In the genomic region with DNA sequence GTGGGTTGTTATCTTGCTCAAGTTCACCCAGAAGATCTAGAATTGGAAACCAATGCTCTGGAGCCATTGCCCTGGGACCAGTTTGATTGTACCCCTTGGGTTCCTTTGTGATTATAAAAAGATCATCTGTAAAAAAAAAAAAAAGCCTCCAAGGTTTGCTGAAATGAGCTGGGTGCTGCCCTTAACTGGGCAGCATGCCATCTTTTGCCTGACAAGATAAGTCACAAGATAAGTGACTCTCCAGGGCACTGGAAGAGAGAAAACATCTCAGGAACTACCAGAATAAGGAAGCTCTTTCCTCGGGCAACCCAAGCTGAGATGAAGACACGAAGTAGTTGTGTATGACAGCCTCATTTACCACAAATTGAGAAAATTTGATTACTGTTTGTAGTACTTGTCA, we compare ENCODE assay signal across 21 mouse cellular contexts.
"Had no signal": no experiment of that assay in that cellular context is flagged by ENCODE, and none has a peak within 500 bp of the region (broad histone marks: within the 10 kb centered on the region; RNA-seq: fewer than 3 reads in every experiment).

No protein-coding gene starts in this region.

- H3K4me1 ChIP-seq: limb, embryonic 12.5 days; limb, embryonic 15.5 days; midbrain, embryonic 12.5 days; midbrain, embryonic 15.5 days; neural tube, embryonic 12.5 days; neural tube, embryonic 15.5 days had no signal

- H3K27ac ChIP-seq: limb, embryonic 12.5 days; limb, embryonic 15.5 days; liver, embryonic 14.5 days; macrophage; midbrain, embryonic 12.5 days; midbrain, embryonic 15.5 days; neural tube, embryonic 12.5 days; neural tube, embryonic 15.5 days; stomach, postnatal 0 days had no signal

- H3K27me3 ChIP-seq: limb, embryonic 12.5 days; limb, embryonic 15.5 days; midbrain, embryonic 12.5 days; midbrain, embryonic 15.5 days; neural tube, embryonic 12.5 days; neural tube, embryonic 15.5 days had no signal

- H3K4me3 ChIP-seq: limb, embryonic 12.5 days; limb, embryonic 15.5 days; midbrain, embryonic 12.5 days; midbrain, embryonic 15.5 days; neural tube, embryonic 12.5 days; neural tube, embryonic 15.5 days had no signal

- H3K36me3 ChIP-seq: limb, embryonic 12.5 days; limb, embryonic 15.5 days; midbrain, embryonic 12.5 days; midbrain, embryonic 15.5 days; neural tube, embryonic 12.5 days; neural tube, embryonic 15.5 days had no signal

- ATAC-seq: liver, postnatal 0 days; lung, postnatal 0 days; midbrain, embryonic 15.5 days had no signal

- DNase-seq: kidney, postnatal 14 days; kidney, postnatal 4 days; left cerebral cortex, postnatal 4 days; liver, postnatal 0 days; lung, embryonic 14.5 days; right cerebral cortex, adult 18-20 months; right cerebral cortex, postnatal 14 days; right cerebral cortex, postnatal 4 days; thymus, adult 2 months; thymus, postnatal 14 days; thymus, postnatal 4 days had no signal
